Mouse (Mus musculus) stomach, postnatal 0 days (tissue): ENCODE measurements around the gene Ryr1.

Experiments used
- CTCF ChIP-seq: IDR thresholded peaks from 2 replicates; pipeline ENCODE4 v1.5.1; 2016; ENCODE audit warnings: antibody characterized with exemption, low read depth, mild to moderate bottlenecking, moderate library complexity
- EP300 ChIP-seq: optimal IDR thresholded peaks from 2 replicates; pipeline ENCODE3; 2016; ENCODE audit warnings: antibody characterized with exemption

DNA sequence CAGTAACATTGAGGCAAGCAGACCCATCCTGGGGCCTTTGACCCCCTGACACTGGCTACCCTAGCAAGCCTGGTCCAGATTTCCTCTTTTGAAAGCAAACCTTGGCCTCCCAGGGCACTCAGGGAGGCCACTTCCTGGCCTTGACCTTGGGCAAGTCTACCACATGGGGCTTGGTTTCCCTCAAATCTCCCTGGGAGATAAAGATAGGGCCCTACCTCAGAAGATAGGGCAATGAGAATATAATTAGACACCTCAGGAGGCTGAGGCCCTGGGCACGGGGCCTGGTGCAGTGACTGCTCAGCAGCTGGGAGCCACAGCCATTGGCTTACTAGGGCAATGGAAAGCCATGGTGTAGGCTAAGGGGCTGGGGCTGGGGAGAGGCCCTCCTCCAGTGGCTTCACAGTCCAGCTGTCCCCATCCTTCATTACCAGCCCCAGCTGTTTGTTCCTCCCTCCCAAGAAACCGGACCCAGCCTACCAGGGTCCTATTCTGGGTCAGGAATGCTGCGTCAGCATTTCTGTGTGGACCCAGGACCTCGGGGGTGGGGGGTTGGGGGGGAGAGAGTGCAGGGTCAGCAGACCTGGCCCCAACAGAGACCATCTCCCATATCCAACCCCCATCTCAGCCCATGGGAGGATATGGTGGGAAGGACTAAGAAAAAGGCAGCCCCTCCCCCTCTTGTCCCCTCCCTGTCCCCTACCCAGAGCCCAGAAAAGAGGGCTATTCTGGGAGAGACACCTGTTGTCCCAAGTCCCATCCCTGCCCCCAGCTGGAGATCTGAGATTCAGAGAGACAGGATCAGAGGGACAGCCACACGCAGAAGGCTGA, 1.2 kb downstream of the Ryr1 start:
- no peak for TF ChIP-seq CTCF
- no peak for TF ChIP-seq EP300
